Mouse (Mus musculus) cerebellum, adult 2 months (tissue): Measurements from ENCODE around the gene Cdk9.

Experiments
- CTCF ChIP-seq: fragments of 200-500 bp; IDR thresholded peaks from 2 replicates; pipeline ENCODE4 v1.5.1; 2011; ENCODE audit warnings: low read depth, mild to moderate bottlenecking, control low read depth, low read length, moderate library complexity, borderline replicate concordance; ENCODE audit not compliant: insufficient read depth
- POLR2A ChIP-seq: fragments of 200-500 bp; IDR thresholded peaks from 2 replicates; pipeline ENCODE4 v1.6.1; 2011; ENCODE audit warnings: low read length, control low read depth, borderline replicate concordance; ENCODE audit not compliant: insufficient read depth

DNA sequence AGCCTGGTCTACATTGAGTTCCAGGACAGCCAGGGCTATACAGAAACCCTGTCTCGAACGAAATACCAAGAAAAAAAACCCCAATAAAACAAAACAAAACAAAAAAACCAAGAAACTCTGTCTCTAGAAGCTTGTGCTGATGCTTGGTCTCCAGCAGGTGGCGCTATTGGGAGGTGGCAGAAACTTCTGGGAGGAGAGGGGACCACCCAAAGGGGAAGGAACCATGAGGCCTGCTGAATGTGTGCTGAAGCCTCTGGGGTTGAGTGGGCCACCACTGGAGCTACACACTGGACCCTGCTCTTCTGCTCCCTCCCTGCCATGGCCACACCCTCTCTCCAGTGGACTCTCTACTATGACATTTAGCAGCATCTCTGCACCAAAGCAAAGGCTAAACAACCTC lies 4.2 kb downstream of the Cdk9 start:
- TF ChIP-seq POLR2A, result no peak
- peak; percentile 66; the same call in 1 of the 2 replicates for TF ChIP-seq CTCF
